Mouse (Mus musculus) thymus, postnatal 36 days (tissue): ENCODE results near the gene Ocrl.

Source experiments
- DNase-seq, 2 experiments: peaks; one replicate each; pipeline ENCODE4 v3.0.0; 2022; ENCODE audit warnings: mixed read lengths in 2 of 2

Ocrl gene

DNA sequence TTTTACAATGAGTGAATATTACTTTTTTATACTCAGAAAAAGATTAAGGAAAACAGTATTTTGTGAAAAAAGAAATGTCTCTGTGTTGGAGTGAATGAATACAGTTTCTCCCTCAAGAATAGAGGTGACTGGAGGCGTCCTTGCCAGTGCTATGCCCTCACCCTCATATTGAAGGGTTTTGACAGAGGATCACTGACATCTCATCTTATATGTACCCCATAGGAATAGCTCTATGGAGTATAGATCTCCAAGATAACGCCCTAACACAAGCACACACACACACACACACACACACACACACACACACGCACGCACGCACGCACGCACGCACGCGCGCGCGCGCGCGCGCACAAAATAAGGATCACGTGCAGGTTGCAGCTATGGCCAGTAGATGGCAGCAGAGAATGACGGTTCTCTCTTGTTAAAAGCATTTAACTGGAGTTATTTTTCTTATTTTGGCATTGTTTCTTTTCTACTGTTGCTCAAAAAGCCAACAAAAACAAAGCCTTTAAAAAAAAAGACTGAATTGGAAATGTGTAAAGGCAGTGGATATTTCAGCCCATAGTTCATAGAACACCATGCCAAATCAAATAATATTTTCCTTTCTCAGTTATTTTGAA, 72.9 kb downstream of the Ocrl start:
- DNase-seq, result peak; percentile 18 to 38

- DNase-seq, result no peak
These were observed 75.8 kb downstream of the Ocrl start for GRCm38 (mm10) chrX:47988024-47988423.

- DNase-seq, result peak; percentile 69 to 70
These were observed 80.4 kb downstream of the Ocrl start for GRCm38 (mm10) chrX:47992606-47993005.

- DNase-seq, result no peak
These were observed 86.2 kb downstream of the Ocrl start for GRCm38 (mm10) chrX:47998412-47998811.

DNA sequence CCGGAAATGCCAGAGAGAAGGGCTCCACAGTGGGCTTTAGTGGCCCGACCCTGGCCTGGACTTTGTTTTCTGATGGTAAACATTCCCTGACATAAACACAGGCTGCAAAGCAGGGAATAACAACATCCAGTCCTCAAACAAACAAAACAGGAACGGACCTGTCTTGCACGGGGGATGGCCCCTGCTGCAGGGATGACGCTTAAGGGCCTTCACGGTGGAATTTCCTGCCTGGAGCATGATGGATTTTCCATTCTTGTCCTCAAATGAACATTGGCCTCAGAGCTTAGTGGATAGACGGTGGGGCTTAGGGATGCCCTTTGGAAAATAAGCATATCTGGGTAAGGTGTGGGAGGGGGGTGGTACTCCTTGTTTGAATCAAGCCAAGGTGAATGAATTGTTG, 89.0 kb downstream of the Ocrl start:
- no peak for DNase-seq

DNA sequence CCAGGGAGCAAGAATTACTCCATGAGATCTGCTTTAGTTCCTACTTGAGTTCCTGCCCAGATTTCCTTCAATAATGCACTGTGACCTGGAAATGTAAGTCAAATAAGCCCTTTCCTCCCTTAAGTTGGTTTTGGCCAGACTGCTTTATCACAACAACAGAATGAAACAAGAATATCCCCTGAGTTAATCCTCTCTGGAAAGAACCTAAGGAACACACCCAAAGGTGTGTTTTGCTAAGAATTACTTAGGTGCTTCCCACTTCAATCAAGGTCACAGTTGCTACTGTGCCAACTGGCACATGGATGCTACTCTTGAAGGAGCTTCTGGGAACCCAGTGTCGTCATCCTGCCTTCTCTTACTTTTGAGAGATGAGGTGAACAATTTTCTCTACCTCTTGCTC, 92.6 kb downstream of the Ocrl start:
- DNase-seq, result no peak

DNA sequence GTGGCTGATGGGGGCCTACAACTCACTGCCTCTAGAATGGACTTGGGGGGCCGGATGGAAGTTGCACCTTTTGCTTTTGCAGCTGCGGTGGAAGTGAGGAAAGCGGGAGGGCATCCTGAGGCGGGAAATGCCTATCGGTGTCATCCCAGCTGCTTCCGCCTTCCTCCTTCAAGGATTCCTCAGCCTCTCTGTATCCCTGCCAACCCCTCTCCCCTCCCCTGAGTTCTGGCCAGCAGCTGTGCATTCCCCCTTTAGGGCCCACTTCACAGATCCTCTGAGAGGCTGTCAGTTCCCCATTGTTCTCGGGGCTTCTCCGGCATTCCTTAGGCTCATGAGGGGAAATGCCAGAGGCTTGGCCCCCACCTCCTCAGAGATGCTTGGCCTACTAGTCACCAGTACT, 93.9 kb downstream of the Ocrl start:
- DNase-seq, result no peak

GRCm38 (mm10) chrX:48011656-48012055, 99.5 kb downstream of the Ocrl start:
- no peak for DNase-seq
